Mouse (Mus musculus) right cerebral cortex, adult 2 months (tissue): ENCODE measurements at regions not wholly inside any gene's neighbourhood (a gene's known extent, or its start where the extent isn't known, plus 50 kb on each side); places are given as distances from the start of the nearest gene placed in this dataset.

ENCODE experiments used
- DNase-seq, 2 experiments: peaks; one replicate each; pipeline ENCODE4 v3.0.0; 2021 to 2022; ENCODE audit warnings: low spot score in 2 of 2

- no peak for DNase-seq
These were observed 91.3 kb downstream of the Tomm20 start for GRCm38 (mm10) chr8:126854121-126855055.

- DNase-seq, result no peak
These were observed 92.8 kb downstream of the Tomm20 start for GRCm38 (mm10) chr8:126852663-126853390.

DNA sequence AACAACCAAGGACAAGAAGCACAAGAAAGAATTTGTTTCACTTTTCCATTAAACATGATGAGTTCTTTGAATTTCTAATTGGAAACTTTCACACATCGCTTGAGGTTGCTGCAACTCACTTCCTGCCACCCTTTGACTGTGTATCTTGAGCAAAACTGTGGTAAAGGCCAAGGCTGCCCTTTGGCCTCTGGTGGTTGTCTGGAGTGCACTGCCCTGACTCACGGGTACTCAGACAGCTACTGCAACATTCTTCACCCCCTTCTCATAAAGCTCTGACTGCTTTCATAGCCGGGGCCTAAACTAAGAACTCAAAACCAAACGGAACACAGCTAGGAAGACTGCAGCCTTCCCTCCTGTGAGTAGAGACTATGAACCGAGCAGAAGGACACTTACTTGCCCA, 93.5 kb downstream of the Tomm20 start:
- DNase-seq, result no peak

DNA sequence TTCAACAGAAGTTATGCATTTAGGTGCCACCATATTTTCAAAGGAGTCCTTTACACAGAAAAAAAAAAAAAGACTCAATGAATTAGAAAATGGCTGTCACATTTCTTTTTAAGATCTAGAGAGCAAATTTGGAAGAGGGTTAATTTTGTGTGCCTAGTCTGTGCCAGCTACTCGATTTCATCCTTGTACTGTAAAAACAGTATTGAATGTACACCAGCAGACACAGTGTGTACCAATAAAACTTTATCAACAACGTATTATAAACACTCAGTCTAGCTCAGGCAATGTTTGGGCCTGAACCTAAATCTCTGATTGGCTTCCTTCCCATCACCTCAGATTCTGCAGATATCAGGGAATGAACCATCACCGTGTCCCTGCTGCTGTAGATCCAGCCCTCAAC, 93.9 kb downstream of the Tomm20 start:
- DNase-seq, result no peak

DNA sequence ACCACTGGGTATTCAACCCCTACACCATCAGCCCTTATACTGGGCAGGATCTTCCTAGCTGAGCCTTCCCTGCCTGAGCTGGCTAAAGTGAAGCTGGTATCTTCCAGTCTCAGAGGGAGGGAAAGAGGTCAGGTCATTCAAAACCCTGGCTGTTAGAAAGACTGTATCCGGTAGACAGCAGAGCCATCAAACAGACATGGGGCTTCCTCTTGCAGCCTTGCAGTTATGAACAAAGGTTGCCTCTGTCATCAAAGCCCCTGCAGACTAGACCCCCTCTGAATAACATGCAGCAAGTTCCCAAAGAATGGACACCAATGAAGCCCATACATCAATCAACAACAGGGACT, 95.5 kb downstream of the Tomm20 start:
- no peak for DNase-seq

DNA sequence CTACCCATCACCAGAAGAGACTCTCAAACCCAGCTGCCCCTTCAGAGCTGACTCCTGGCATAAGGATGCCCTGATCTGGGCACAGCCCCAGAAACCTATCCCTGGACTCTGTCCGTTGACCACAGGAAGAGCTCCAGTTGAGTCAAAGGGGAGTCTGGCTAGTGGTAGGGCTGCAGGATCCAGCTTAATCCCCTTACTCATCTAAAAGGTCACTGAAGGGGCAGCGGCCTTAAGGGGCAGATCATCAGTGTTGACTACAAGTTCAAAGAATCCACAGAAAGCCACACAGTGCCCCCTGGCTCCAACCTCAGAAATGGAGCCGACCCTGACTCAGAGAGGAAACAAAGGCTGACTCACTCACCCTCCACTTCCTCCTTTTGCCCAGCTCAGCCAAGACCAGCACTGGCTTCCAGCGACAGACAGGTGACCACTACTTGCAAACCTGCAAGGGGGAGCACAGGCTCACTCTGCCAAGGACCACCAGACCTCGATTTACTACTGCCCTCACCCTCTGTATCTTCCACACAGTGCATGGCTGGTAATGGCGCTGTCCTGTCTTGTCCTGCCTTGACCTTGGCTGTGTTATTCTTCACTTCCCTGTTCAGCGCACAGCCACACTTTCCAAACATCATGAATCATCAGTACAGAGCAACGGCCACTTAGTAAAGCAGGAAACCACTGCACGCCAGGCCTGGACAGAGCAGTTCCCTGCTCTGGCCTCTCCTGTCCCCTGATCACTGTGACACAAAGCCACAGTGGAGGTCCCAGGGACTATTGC, 96.0 kb downstream of the Tomm20 start:
- DNase-seq, result no peak

- no peak for DNase-seq
These were observed 97.1 kb downstream of the Tomm20 start for GRCm38 (mm10) chr8:126848369-126849105.

- no peak for DNase-seq
These were observed 97.8 kb downstream of the Tomm20 start for GRCm38 (mm10) chr8:126847664-126848353.

GRCm38 (mm10) chr8:126846188-126846565, 99.5 kb downstream of the Tomm20 start:
- DNase-seq, result no peak

- no peak for DNase-seq
These were observed 100.0 kb downstream of the Tomm20 start for GRCm38 (mm10) chr8:126845530-126846187.

GRCm38 (mm10) chr8:126844627-126845026, 101.0 kb downstream of the Tomm20 start:
- no peak for DNase-seq

DNA sequence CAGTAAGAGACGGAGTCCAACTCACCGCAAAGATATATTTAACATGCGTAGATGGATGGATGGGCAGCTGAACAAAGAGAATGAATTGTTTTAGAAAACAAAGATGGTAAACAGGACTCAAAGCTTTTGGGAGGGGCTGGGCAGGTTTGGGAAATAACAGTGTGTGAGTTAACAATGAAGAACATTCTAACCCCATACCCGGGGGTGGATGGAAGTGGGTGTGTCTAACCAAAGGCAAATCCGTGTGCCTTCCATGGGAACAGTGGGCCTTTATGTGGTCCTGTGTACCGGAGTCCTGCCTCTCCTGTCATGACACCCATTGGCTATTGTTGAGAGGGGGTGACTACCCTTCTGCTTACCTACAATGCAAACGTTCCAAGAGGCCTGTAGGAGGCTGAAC, 104.5 kb downstream of the Tomm20 start:
- DNase-seq, result no peak

- peak; percentile 70 to 86 for DNase-seq
These were observed 105.8 kb downstream of the Tomm20 start for GRCm38 (mm10) chr8:126839712-126840355.

- no peak for DNase-seq
These were observed 106.5 kb downstream of the Tomm20 start for GRCm38 (mm10) chr8:126839039-126839711.

DNA sequence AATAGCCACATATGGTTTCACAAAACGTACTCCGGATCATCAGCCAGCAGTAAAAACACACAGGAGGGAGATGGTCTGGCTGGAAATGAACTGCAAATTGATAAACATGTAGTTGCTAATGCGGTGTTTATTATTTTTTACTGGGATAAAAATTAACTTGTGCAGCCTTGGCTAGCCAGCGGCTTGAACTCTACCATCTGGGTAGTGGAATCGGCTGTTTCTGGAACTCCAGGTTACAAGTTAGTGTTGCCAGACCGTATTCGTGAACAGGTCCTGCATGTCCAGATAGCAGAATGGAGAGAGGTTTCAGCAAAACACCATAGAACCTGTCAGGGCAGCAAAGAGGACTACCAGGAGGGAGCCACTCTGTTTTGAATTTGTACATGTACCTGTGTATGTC, 107.4 kb downstream of the Tomm20 start:
- DNase-seq, result no peak

GRCm38 (mm10) chr8:126837318-126838025, 108.2 kb downstream of the Tomm20 start:
- DNase-seq, result no peak

- no peak for DNase-seq
These were observed 110.1 kb downstream of the Tomm20 start for GRCm38 (mm10) chr8:126835554-126835953.
